Comparison of ENCODE assay signal across 14 mouse cellular contexts in genomic region chr15:83061689-83062088, GRCm38 (mm10). TPM values are rescaled to one million over a fixed set of nuclear protein-coding genes. Genes with fewer than 3 reads are reported as not detected.
DNase-seq lines count a peak whose midpoint lies in the region; ATAC-seq and TF ChIP-seq lines count a peak whose summit lies in the region.
"Had no signal": no experiment of that assay in that cellular context is flagged by ENCODE, and none has a peak within 500 bp of the region (broad histone marks: within the 10 kb centered on the region; RNA-seq: fewer than 3 reads in every experiment).

No protein-coding gene starts in this region.

- no peaks in the 10 kb centered on the region for H3K9me3 ChIP-seq in kidney, embryonic 14.5 days (ENCODE audit: control insufficient read depth, low read length)
- H3K9me3 ChIP-seq in stomach, postnatal 0 days (ENCODE audit: control insufficient read depth, low read length): no peaks in the 10 kb centered on the region
- H3K9me3 ChIP-seq: neural tube, embryonic 12.5 days had no signal

- DNase-seq in embryo, embryonic 10 days (ENCODE audit: low spot score): peak; percentile 44
- DNase-seq in embryo, embryonic 10.5 days (ENCODE audit: low spot score): no peak
- DNase-seq in kidney, adult 9 months: no peak
- peak; percentile 28 for DNase-seq in thymus, postnatal 4 days
- no peak for DNase-seq in thymus, adult 18-20 months
- no peak for DNase-seq in stomach, postnatal 0 days (ENCODE audit: low spot score)
- no peak for DNase-seq in right cerebral cortex, postnatal 25 days
- DNase-seq: cerebellum, postnatal 14 days; gastrocnemius, postnatal 36 days; lung, postnatal 36 days; right cerebral cortex, adult 18-20 months had no signal

- no peak overlapping the region for H3K4me2 ChIP-seq in kidney, embryonic 14.5 days (replicated peaks; ENCODE audit: low read depth, low read length)
- H3K4me2 ChIP-seq in stomach, postnatal 0 days (replicated peaks; ENCODE audit: low read depth): no peak overlapping the region
- H3K4me2 ChIP-seq: neural tube, embryonic 12.5 days had no signal

- peaks cover 19% of the 10 kb centered on the region; the same call in 1 of the 2 replicates for H3K4me1 ChIP-seq in kidney, embryonic 14.5 days (ENCODE audit: control insufficient read depth, insufficient read depth, low read length)
- H3K4me1 ChIP-seq in stomach, postnatal 0 days (replicated peaks; ENCODE audit: control insufficient read depth, insufficient read depth): 0 out of 2 replicates have a peak, but pooled peaks cover 2% of the 10 kb centered on the region

- no peak overlapping the region for H3K4me3 ChIP-seq in kidney, embryonic 14.5 days (ENCODE audit: low read length)
- no peak overlapping the region for H3K4me3 ChIP-seq in stomach, postnatal 0 days (ENCODE audit: low read depth, low read length)
- H3K4me3 ChIP-seq: neural tube, embryonic 12.5 days had no signal

- no peaks in the 10 kb centered on the region for H3K27me3 ChIP-seq in kidney, embryonic 14.5 days (ENCODE audit: control insufficient read depth, insufficient read depth, low read length)
- H3K27me3 ChIP-seq in stomach, postnatal 0 days (ENCODE audit: control insufficient read depth, insufficient read depth, low read length): no peaks in the 10 kb centered on the region
- H3K27me3 ChIP-seq: neural tube, embryonic 12.5 days had no signal

- TF ChIP-seq EP300 in stomach, postnatal 0 days (optimal IDR thresholded peaks at IDR 0.05): no peak

- 8% methylated on average over 5 of the region's 5 CpGs for WGBS in kidney, embryonic 14.5 days
- 13% methylated on average over 5 of the region's 5 CpGs for WGBS in stomach, postnatal 0 days

- no peak overlapping the region for H3K9ac ChIP-seq in kidney, embryonic 14.5 days (ENCODE audit: low read depth, low read length)
- no peak overlapping the region for H3K9ac ChIP-seq in stomach, postnatal 0 days (ENCODE audit: low read length)
- H3K9ac ChIP-seq: neural tube, embryonic 12.5 days had no signal

- peak; percentile 61 for ATAC-seq in kidney, embryonic 14.5 days (ENCODE audit: low FRiP score, low TSS enrichment)
- ATAC-seq in stomach, postnatal 0 days (ENCODE audit: low FRiP score, low TSS enrichment): peak; percentile 35; the same call in 1 of the 2 replicates
- ATAC-seq: intestine, embryonic 16.5 days had no signal

- no peak for TF ChIP-seq CTCF in stomach, postnatal 0 days (IDR thresholded peaks at IDR 0.05; ENCODE audit: low read depth)

- H3K27ac ChIP-seq in kidney, embryonic 14.5 days (ENCODE audit: low read depth, low read length): no peak overlapping the region
- no peak overlapping the region for H3K27ac ChIP-seq in stomach, postnatal 0 days (replicated peaks)
- H3K27ac ChIP-seq: neural tube, embryonic 12.5 days had no signal

- H3K36me3 ChIP-seq in kidney, embryonic 14.5 days (ENCODE audit: control insufficient read depth, insufficient read depth, low read length): no peaks in the 10 kb centered on the region
- H3K36me3 ChIP-seq in stomach, postnatal 0 days (ENCODE audit: control insufficient read depth, insufficient read depth, low read length): no peaks in the 10 kb centered on the region
- H3K36me3 ChIP-seq: neural tube, embryonic 12.5 days had no signal

RNA-seq across cellular contexts. Expression of gene Serhl, which starts 27.6 kb away (rescaled TPM):
- polyA plus RNA-seq in kidney, embryonic 14.5 days (2014; fragmentation: Nextera tagmentation; extraction: Ambion mirVana): 52.7 and 54.5 TPM in 2 replicates
- 51.5 and 61.6 TPM in 2 replicates for polyA plus RNA-seq in stomach, postnatal 0 days (2015; fragmentation: Nextera tagmentation; extraction: Ambion mirVana)

RNA-seq across cellular contexts. Expression of gene Nfam1, which starts 28.6 kb away (rescaled TPM):
- polyA plus RNA-seq in kidney, embryonic 14.5 days (2014; fragmentation: Nextera tagmentation; extraction: Ambion mirVana): 2.0 and 3.4 TPM in 2 replicates
- 1.3 and 1.4 TPM in 2 replicates for polyA plus RNA-seq in stomach, postnatal 0 days (2015; fragmentation: Nextera tagmentation; extraction: Ambion mirVana)

Comparison
In these comparisons a context has a peak if more than half of its experiments do, and no peak if none do; other contexts are left out.
1. DNase-seq: peak in embryo, embryonic 10 days (single experiment) and thymus, postnatal 4 days (single experiment); none in embryo, embryonic 10.5 days (single experiment), kidney, adult 9 months (single experiment), thymus, adult 18-20 months (0 of 2), stomach, postnatal 0 days (single experiment) and right cerebral cortex, postnatal 25 days (single experiment).